Mouse (Mus musculus) cerebellum, adult 2 months (tissue): ENCODE measurements around the gene Cttn. TPM values are rescaled to one million over a fixed set of nuclear protein-coding genes. Genes with fewer than 3 reads are reported as not detected.

Experiments used
- DNase-seq, 2 experiments: peaks; one replicate each; pipeline ENCODE4 v3.0.0; 2021
- H3K27ac ChIP-seq: fragments of 200-500 bp; 2 replicates; pipeline ENCODE4 v1.5.1; 2012; ENCODE audit warnings: low read length, control low read depth, inconsistent platforms; ENCODE audit not compliant: insufficient read depth
- H3K27me3 ChIP-seq: fragments of 200-500 bp; 2 replicates; pipeline ENCODE4 v1.6.1; 2012; ENCODE audit warnings: inconsistent platforms, mild to moderate bottlenecking, low read length, moderate library complexity; ENCODE audit not compliant: control insufficient read depth, insufficient read depth
- H3K4me1 ChIP-seq: fragments of 200-500 bp; 2 replicates; pipeline ENCODE4 v1.6.1; 2011; ENCODE audit warnings: low read length; ENCODE audit not compliant: control insufficient read depth, insufficient read depth
- H3K4me3 ChIP-seq: fragments of 200-500 bp; replicated peaks from 2 replicates; pipeline ENCODE3; 2011; ENCODE audit warnings: mild to moderate bottlenecking, low read depth, low read length, control low read depth; ENCODE audit not compliant: insufficient read depth
- CTCF ChIP-seq: fragments of 200-500 bp; IDR thresholded peaks from 2 replicates; pipeline ENCODE4 v1.5.1; 2011; ENCODE audit warnings: low read depth, mild to moderate bottlenecking, control low read depth, low read length, moderate library complexity, borderline replicate concordance; ENCODE audit not compliant: insufficient read depth
- POLR2A ChIP-seq: fragments of 200-500 bp; IDR thresholded peaks from 2 replicates; pipeline ENCODE4 v1.6.1; 2011; ENCODE audit warnings: low read length, control low read depth, borderline replicate concordance; ENCODE audit not compliant: insufficient read depth
- WGBS: fragments of 180-500 bp; shearing (Covaris S2); methylation state at CpG from one replicate; pipeline ENCODE4 v1.1.7; 2018; 5-methylcytosine and 5-hydroxymethylcytosine counted together
- polyA plus RNA-seq: library from polyadenylated mRNA; depleted of rRNA; stranded (reverse); fragments of >200 nt; gene quantifications from 2 replicates; pipeline ENCODE4 v1.2.3, GENCODE M21; 2012

Cttn gene
- polyA plus RNA-seq, 1 experiment, result 131 TPM

GRCm38 (mm10) chr7:144421478-144421877 is 49.3 kb downstream of the Cttn start:
- Histone ChIP-seq H3K4me1 (peaks cover 12% of the 10 kb centered on the region), H3K4me3 (no peak overlapping the region), H3K27ac (no peak overlapping the region), H3K27me3 (no peaks in the 10 kb centered on the region)
- no peak for DNase-seq
- WGBS, result 79% methylated on average over 6 of the region's 6 CpGs
- TF ChIP-seq POLR2A (no peak), CTCF (no peak)

- Histone ChIP-seq H3K4me3 (no peak overlapping the region), H3K27ac (no peak overlapping the region), H3K4me1 (peaks cover 12% of the 10 kb centered on the region), H3K27me3 (no peaks in the 10 kb centered on the region)
- no peak for DNase-seq
- TF ChIP-seq CTCF (no peak), POLR2A (no peak)
- 57% methylated on average over 16 of the region's 16 CpGs for WGBS
Observed at GRCm38 (mm10) chr7:144420552-144420951, 50.3 kb downstream of the Cttn start.

GRCm38 (mm10) chr7:144417644-144418343 is 53.0 kb downstream of the Cttn start:
- 8% methylated on average over 16 of the region's 16 CpGs for WGBS
- no peak for TF ChIP-seq CTCF
- no peak for TF ChIP-seq POLR2A
- H3K27me3 ChIP-seq, result no peaks in the 10 kb centered on the region
- H3K27ac ChIP-seq, result no peak overlapping the region
- H3K4me3 ChIP-seq, result peak overlapping the region; percentile 3
- DNase-seq, result peak; percentile 76 to 90
- peaks cover 12% of the 10 kb centered on the region for H3K4me1 ChIP-seq

- H3K27ac ChIP-seq, result no peak overlapping the region
- TF ChIP-seq POLR2A (no peak), CTCF (no peak)
- WGBS, result 50% methylated on average over 2 of the region's 2 CpGs
- DNase-seq, result no peak
- no peaks in the 10 kb centered on the region for H3K27me3 ChIP-seq
- no peak overlapping the region for H3K4me3 ChIP-seq
- peaks cover 12% of the 10 kb centered on the region for H3K4me1 ChIP-seq
Observed at GRCm38 (mm10) chr7:144417234-144417633, 53.6 kb downstream of the Cttn start.

- no peak overlapping the region for H3K4me3 ChIP-seq
- 96% methylated on average over 4 of the region's 4 CpGs for WGBS
- no peaks in the 10 kb centered on the region for H3K27me3 ChIP-seq
- TF ChIP-seq POLR2A, result no peak
- no peak for TF ChIP-seq CTCF
- peaks cover 17% of the 10 kb centered on the region for H3K4me1 ChIP-seq
- DNase-seq, result no peak
- no peak overlapping the region for H3K27ac ChIP-seq
Observed at GRCm38 (mm10) chr7:144415795-144416194, 55.0 kb downstream of the Cttn start.

GRCm38 (mm10) chr7:144414632-144415031 is 56.2 kb downstream of the Cttn start:
- DNase-seq, result no peak
- no peak overlapping the region for H3K27ac ChIP-seq
- H3K4me1 ChIP-seq, result peaks cover 17% of the 10 kb centered on the region
- H3K27me3 ChIP-seq, result no peaks in the 10 kb centered on the region
- no peak overlapping the region for H3K4me3 ChIP-seq
- TF ChIP-seq CTCF (peak; percentile 27; the same call in 1 of the 2 replicates), POLR2A (no peak)
- 86% methylated on average over 5 of the region's 5 CpGs for WGBS

GRCm38 (mm10) chr7:144411967-144412906 is 58.6 kb downstream of the Cttn start:
- WGBS, result 70% methylated on average over 22 of the region's 22 CpGs
- Histone ChIP-seq H3K27me3 (no peaks in the 10 kb centered on the region), H3K4me3 (no peak overlapping the region), H3K4me1 (peaks cover 15% of the 10 kb centered on the region), H3K27ac (no peak overlapping the region)
- no peak for TF ChIP-seq POLR2A
- DNase-seq, result no peak

- Histone ChIP-seq H3K27ac (no peak overlapping the region), H3K27me3 (no peaks in the 10 kb centered on the region), H3K4me3 (no peak overlapping the region), H3K4me1 (peaks cover 14% of the 10 kb centered on the region)
- no peak for DNase-seq
- 55% methylated on average over 18 of the region's 18 CpGs for WGBS
- no peak for TF ChIP-seq POLR2A
- TF ChIP-seq CTCF, result no peak
Observed at GRCm38 (mm10) chr7:144409682-144410081, 61.1 kb downstream of the Cttn start.
